Mouse (Mus musculus) kidney, adult 18-20 months (tissue): ENCODE data around the gene Gm5089.
A peak's percentile ranks its signal among the peaks of the same experiment; 100 is the strongest.
"Not testable (repeated sequence)": the region's sequence is repeated elsewhere in the genome, so short reads cannot be mapped to it uniquely, and the experiment has no call there.

Source experiments
- DNase-seq: peaks from one replicate; pipeline ENCODE4 v3.0.0; 2021

Gm5089 gene

GRCm38 (mm10) chr14:122463080-122463691 lies 12.3 kb upstream of the Gm5089 start:
- peak; percentile 23 for DNase-seq

- no peak for DNase-seq
These were observed 11.8 kb upstream of the Gm5089 start for GRCm38 (mm10) chr14:122462689-122463079.

- DNase-seq, result no peak
These were observed 11.1 kb upstream of the Gm5089 start for GRCm38 (mm10) chr14:122461966-122462365.

GRCm38 (mm10) chr14:122461500-122461899 lies 10.6 kb upstream of the Gm5089 start:
- no peak for DNase-seq

- DNase-seq, result no peak
These were observed 9.3 kb upstream of the Gm5089 start for GRCm38 (mm10) chr14:122460226-122460625.

GRCm38 (mm10) chr14:122459776-122460175 lies 8.9 kb upstream of the Gm5089 start:
- DNase-seq, result no peak

GRCm38 (mm10) chr14:122459332-122459731 lies 8.4 kb upstream of the Gm5089 start:
- not testable (repeated sequence) for DNase-seq

- no peak for DNase-seq
These were observed 4.6 kb upstream of the Gm5089 start for GRCm38 (mm10) chr14:122455562-122455958.

GRCm38 (mm10) chr14:122454901-122455561 lies 4.1 kb upstream of the Gm5089 start:
- no peak for DNase-seq

GRCm38 (mm10) chr14:122453996-122454738 lies 3.3 kb upstream of the Gm5089 start:
- DNase-seq, result no peak

GRCm38 (mm10) chr14:122453388-122453995 lies 2.6 kb upstream of the Gm5089 start:
- DNase-seq, result peak; percentile 46

GRCm38 (mm10) chr14:122452701-122453387 lies 1.9 kb upstream of the Gm5089 start:
- no peak for DNase-seq

GRCm38 (mm10) chr14:122451551-122452145 lies 733 bp upstream of the Gm5089 start:
- DNase-seq, result no peak

- DNase-seq, result no peak
These were observed 1.1 kb downstream of the Gm5089 start for GRCm38 (mm10) chr14:122449601-122450495.

- no peak for DNase-seq
These were observed 14.1 kb downstream of the Gm5089 start for GRCm38 (mm10) chr14:122436850-122437249.

- no peak for DNase-seq
These were observed 16.9 kb downstream of the Gm5089 start for GRCm38 (mm10) chr14:122434039-122434438.

- no peak for DNase-seq
These were observed 18.4 kb downstream of the Gm5089 start for GRCm38 (mm10) chr14:122432558-122432957.

GRCm38 (mm10) chr14:122427654-122428053 lies 23.3 kb downstream of the Gm5089 start:
- DNase-seq, result no peak

- no peak for DNase-seq
These were observed 23.7 kb downstream of the Gm5089 start for GRCm38 (mm10) chr14:122427204-122427560.

- no peak for DNase-seq
These were observed 24.2 kb downstream of the Gm5089 start for GRCm38 (mm10) chr14:122426529-122427203.

GRCm38 (mm10) chr14:122424441-122424840 lies 26.5 kb downstream of the Gm5089 start:
- DNase-seq, result no peak
